Mouse (Mus musculus) spleen, adult 18-20 months (tissue): ENCODE data around the gene Ano5.

Experiments used
- DNase-seq, 2 experiments: peaks; one replicate each; pipeline ENCODE4 v3.0.0; 2022; ENCODE audit warnings: mixed read lengths in 2 of 2

Gene Ano5

DNA sequence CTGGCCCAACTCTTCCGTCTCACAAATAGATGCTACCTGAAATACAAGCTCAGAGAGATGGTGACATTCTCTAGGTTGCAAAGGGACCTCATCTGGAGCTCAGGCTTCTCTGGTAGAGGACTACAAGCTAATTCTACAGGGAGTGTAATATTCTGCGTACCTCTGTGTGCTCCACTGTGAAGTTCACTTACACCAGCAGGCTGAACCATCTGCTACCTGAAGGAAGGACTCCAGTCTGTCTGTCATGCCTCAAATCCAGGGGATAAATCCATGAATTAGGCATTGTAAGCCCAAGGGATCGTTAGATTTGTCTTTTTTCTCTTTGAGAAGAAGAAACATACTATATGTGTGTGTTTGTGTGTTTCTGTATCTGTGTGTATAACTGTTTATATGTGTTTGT, 120.3 kb downstream of the Ano5 start:
- no peak for DNase-seq

- no peak for DNase-seq
Measured at GRCm38 (mm10) chr7:51632543-51633229, 121.9 kb downstream of the Ano5 start.

GRCm38 (mm10) chr7:51633230-51633844, 122.5 kb downstream of the Ano5 start:
- DNase-seq = no peak
